Mouse (Mus musculus) G1E (cell line): ENCODE data around the gene Depdc7. TPM values are rescaled to one million over a fixed set of nuclear protein-coding genes. Genes with fewer than 3 reads are reported as not detected.

Source experiments
- ATAC-seq: 2 replicates; pipeline ENCODE4 v1.8.0; 2016; ENCODE audit warnings: mild to moderate bottlenecking; ENCODE audit not compliant: insufficient number of reproducible peaks, poor library complexity, low FRiP score, severe bottlenecking; ENCODE audit errors: extremely low read depth
- DNase-seq: peaks from one replicate; pipeline ENCODE4 v3.0.0; 2012; ENCODE audit warnings: low spot score
- H3K27me3 ChIP-seq: 2 replicates; pipeline ENCODE4 v1.6.1; 2012; ENCODE audit warnings: mild to moderate bottlenecking, low read length, inconsistent platforms; ENCODE audit not compliant: insufficient read depth
- H3K36me3 ChIP-seq: replicated peaks from 2 replicates; pipeline ENCODE3; 2012; ENCODE audit warnings: mild to moderate bottlenecking, inconsistent platforms
- H3K4me1 ChIP-seq: 2 replicates; pipeline ENCODE4 v1.6.1; 2012; ENCODE audit warnings: low read depth, low read length, inconsistent platforms, mixed read lengths; ENCODE audit not compliant: insufficient read depth
- H3K4me3 ChIP-seq: 2 replicates; pipeline ENCODE4 v1.5.1; 2012; ENCODE audit warnings: low read depth, mild to moderate bottlenecking, inconsistent platforms, low read length, moderate library complexity, mixed read lengths
- H3K9me3 ChIP-seq: replicated peaks from 2 replicates; pipeline ENCODE4 v1.6.1; 2012; ENCODE audit warnings: inconsistent platforms
- CTCF ChIP-seq: IDR thresholded peaks from 2 replicates; pipeline ENCODE4 v1.5.1; 2012; ENCODE audit warnings: low read depth, low read length, inconsistent platforms, mixed read lengths
- GATA1 ChIP-seq: IDR thresholded peaks from 2 replicates; pipeline ENCODE4 v1.6.1; 2012; ENCODE audit warnings: borderline replicate concordance, low read length, inconsistent platforms, mixed read lengths
- GATA2 ChIP-seq: IDR thresholded peaks from 2 replicates; pipeline ENCODE4 v1.6.1; 2012; ENCODE audit warnings: low read depth, low read length, inconsistent platforms, borderline replicate concordance
- POLR2AphosphoS5 ChIP-seq: IDR thresholded peaks from 2 replicates; pipeline ENCODE4 v1.6.1; 2012; ENCODE audit warnings: low read depth, low read length, inconsistent platforms; ENCODE audit not compliant: insufficient replicate concordance
- TAL1 ChIP-seq: conservative IDR thresholded peaks from 2 replicates; pipeline ENCODE4 v1.6.1; 2012; ENCODE audit warnings: low read depth, low read length, inconsistent platforms, mixed read lengths
- polyA plus RNA-seq: library from polyadenylated mRNA; stranded (reverse); fragments of >175 nt; gene quantifications from 2 replicates; pipeline ENCODE4 v1.2.3, GENCODE M21; 2012
- total RNA-seq, 2 experiments: library from RNA; stranded (forward) in 1 of 2; stranded (reverse) in 1 of 2; fragments of 200-1000 nt in 1 of 2; fragments of >200 nt in 1 of 2; fragmentation: Nextera tagmentation in 1 of 2; gene quantifications; 2 replicates each; pipeline ENCODE4 v1.2.3; 2014 to 2017

The Depdc7 gene
- total and polyA plus RNA-seq, 3 experiments = 1.4 to 7.0 (median 2.4) TPM

GRCm38 (mm10) chr2:104740248-104740949, 2.3 kb downstream of the Depdc7 start:
- Histone ChIP-seq H3K9me3 (no peaks in the 10 kb centered on the region), H3K4me1 (peaks cover 10% of the 10 kb centered on the region), H3K27me3 (peaks cover 29% of the 10 kb centered on the region), H3K36me3 (no peaks in the 10 kb centered on the region), H3K4me3 (no peak overlapping the region)
- no peak for ATAC-seq
- no peak for DNase-seq
- TF ChIP-seq TAL1 (no peak), GATA2 (no peak), GATA1 (no peak), CTCF (no peak), POLR2AphosphoS5 (no peak)

- no peak for ATAC-seq
- no peaks in the 10 kb centered on the region for H3K9me3 ChIP-seq
- no peak for TF ChIP-seq POLR2AphosphoS5
- no peak for TF ChIP-seq TAL1
- TF ChIP-seq GATA2 = no peak
- no peak for TF ChIP-seq GATA1
- no peak for TF ChIP-seq CTCF
- H3K36me3 ChIP-seq = no peaks in the 10 kb centered on the region
- DNase-seq = no peak
- H3K27me3 ChIP-seq = peaks cover 27% of the 10 kb centered on the region
- no peak overlapping the region for H3K4me3 ChIP-seq
- peaks cover 10% of the 10 kb centered on the region for H3K4me1 ChIP-seq
These were observed 3.0 kb downstream of the Depdc7 start for GRCm38 (mm10) chr2:104739691-104740090.

- Histone ChIP-seq H3K36me3 (no peaks in the 10 kb centered on the region), H3K4me3 (no peak overlapping the region), H3K4me1 (peaks cover 5% of the 10 kb centered on the region), H3K9me3 (no peaks in the 10 kb centered on the region), H3K27me3 (peaks cover 24% of the 10 kb centered on the region)
- no peak for TF ChIP-seq POLR2AphosphoS5
- no peak for TF ChIP-seq CTCF
- TF ChIP-seq GATA2 = no peak
- TF ChIP-seq GATA1 = no peak
- no peak for TF ChIP-seq TAL1
- DNase-seq (no peak), ATAC-seq (no peak)
These were observed 6.4 kb downstream of the Depdc7 start for GRCm38 (mm10) chr2:104736241-104736640.

- Histone ChIP-seq H3K9me3 (no peaks in the 10 kb centered on the region), H3K4me3 (no peak overlapping the region), H3K27me3 (peaks cover 11% of the 10 kb centered on the region), H3K4me1 (peaks cover 5% of the 10 kb centered on the region), H3K36me3 (no peaks in the 10 kb centered on the region)
- no peak for ATAC-seq
- DNase-seq = no peak
- TF ChIP-seq POLR2AphosphoS5 (no peak), GATA1 (no peak), CTCF (no peak), GATA2 (no peak)
These were observed 10.0 kb downstream of the Depdc7 start for GRCm38 (mm10) chr2:104732562-104733256.

GRCm38 (mm10) chr2:104732033-104732444, 10.6 kb downstream of the Depdc7 start:
- ATAC-seq = no peak
- no peak for TF ChIP-seq GATA1
- TF ChIP-seq GATA2 = no peak
- no peak for TF ChIP-seq CTCF
- TF ChIP-seq TAL1 = no peak
- no peak for TF ChIP-seq POLR2AphosphoS5
- no peaks in the 10 kb centered on the region for H3K9me3 ChIP-seq
- H3K4me1 ChIP-seq = peaks cover 5% of the 10 kb centered on the region
- H3K36me3 ChIP-seq = no peaks in the 10 kb centered on the region
- H3K27me3 ChIP-seq = peaks cover 11% of the 10 kb centered on the region
- no peak overlapping the region for H3K4me3 ChIP-seq
- DNase-seq = no peak

- H3K4me3 ChIP-seq = no peak overlapping the region
- H3K9me3 ChIP-seq = no peaks in the 10 kb centered on the region
- ATAC-seq (no peak), DNase-seq (no peak)
- TF ChIP-seq TAL1 = no peak
- TF ChIP-seq CTCF = no peak
- no peak for TF ChIP-seq POLR2AphosphoS5
- TF ChIP-seq GATA1 = no peak
- no peak for TF ChIP-seq GATA2
- peaks cover 2% of the 10 kb centered on the region; the same call in 1 of the 2 replicates for H3K27me3 ChIP-seq
- peaks cover 4% of the 10 kb centered on the region for H3K4me1 ChIP-seq
- no peaks in the 10 kb centered on the region for H3K36me3 ChIP-seq
These were observed 15.3 kb downstream of the Depdc7 start for GRCm38 (mm10) chr2:104727369-104727768.
